Mouse (Mus musculus): ENCODE data around the gene Hacd1.

- TF ChIP-seq CTCF (IDR thresholded peaks at IDR 0.05; ENCODE audit: extremely low read depth, insufficient read length, insufficient replicate concordance, low read depth, low read length) = no peak
- no peak for TF ChIP-seq POLR2A (IDR thresholded peaks at IDR 0.05; ENCODE audit: low read depth, low read length)
Observed at GRCm38 (mm10) chr2:13836310-13836709, 219.6 kb downstream of the Hacd1 start.
